ENCODE assay signal across 8 mouse cellular contexts in the genomic region with DNA sequence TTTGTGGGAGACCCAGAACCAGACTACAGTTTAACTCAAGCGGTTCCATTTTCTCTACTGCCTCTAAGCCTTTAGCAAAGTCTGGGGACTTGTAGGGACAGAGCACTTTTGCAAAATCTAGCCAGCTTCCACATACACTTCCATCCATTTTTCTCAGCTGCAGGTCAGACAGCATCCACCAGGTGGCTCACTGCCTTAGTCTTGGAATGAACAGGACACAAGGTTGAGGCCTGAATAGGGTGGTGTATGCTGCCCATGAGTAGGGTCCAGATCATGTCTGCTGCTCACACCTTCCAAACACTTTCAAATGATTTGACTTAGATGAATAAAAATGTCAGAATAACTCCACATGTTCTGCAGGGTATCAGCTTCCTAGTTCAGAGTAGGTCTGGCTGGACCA. TPM values are rescaled to one million over a fixed set of nuclear protein-coding genes. Genes with fewer than 3 reads are reported as not detected.
A peak's percentile ranks its signal among the peaks of the same experiment; 100 is the strongest.
DNase-seq lines count a peak whose midpoint lies in the region; ATAC-seq and TF ChIP-seq lines count a peak whose summit lies in the region.

No protein-coding gene starts in this region.

- TF ChIP-seq EP300 in heart, adult 2 months (IDR thresholded peaks at IDR 0.05; ENCODE audit: insufficient read depth, low read depth, low read length) = 0 out of 2 replicates have a peak, but pooled peaks have one; percentile 74
- TF ChIP-seq EP300 in liver, embryonic 14.5 days (IDR thresholded peaks at IDR 0.05; ENCODE audit: low read depth) = no peak

- ATAC-seq in CD4-positive, CD25-positive, alpha-beta regulatory T cell, adult 4 months = peak; percentile 61
- ATAC-seq in liver, embryonic 14.5 days (ENCODE audit: insufficient read depth) = peak; percentile 63; the same call in 1 of the 2 replicates
- ATAC-seq in neural tube, embryonic 12.5 days (ENCODE audit: low FRiP score, low read depth) = peak; percentile 71

- TF ChIP-seq CTCF in heart, adult 2 months (IDR thresholded peaks at IDR 0.05) = peak; percentile 93
- peak; percentile 91 for TF ChIP-seq CTCF in liver, embryonic 14.5 days (IDR thresholded peaks at IDR 0.05; ENCODE audit: low read depth)

- no peak overlapping the region for H3K4me3 ChIP-seq in heart, adult 2 months
- no peak overlapping the region for H3K4me3 ChIP-seq in liver, embryonic 14.5 days (ENCODE audit: insufficient read depth in 1 of 2, low read depth in 2 of 2, low read length in 2 of 2)
- no peak overlapping the region for H3K4me3 ChIP-seq in neural tube, embryonic 12.5 days

- no peak overlapping the region for H3K27ac ChIP-seq in heart, adult 2 months
- H3K27ac ChIP-seq in liver, embryonic 14.5 days = no peak overlapping the region
- no peak overlapping the region for H3K27ac ChIP-seq in neural tube, embryonic 12.5 days

- no peaks in the 10 kb centered on the region for H3K4me1 ChIP-seq in heart, adult 2 months (ENCODE audit: control insufficient read depth, insufficient read depth, low read length)
- no peaks in the 10 kb centered on the region for H3K4me1 ChIP-seq in liver, embryonic 14.5 days (replicated peaks; ENCODE audit: control insufficient read depth in 2 of 2, insufficient read depth in 2 of 2, low read length in 1 of 2)
- no peaks in the 10 kb centered on the region for H3K4me1 ChIP-seq in neural tube, embryonic 12.5 days

- TF ChIP-seq POLR2A in heart, adult 2 months (IDR thresholded peaks at IDR 0.05; ENCODE audit: insufficient read depth, low read depth, low read length) = no peak

- H3K36me3 ChIP-seq in heart, adult 2 months (ENCODE audit: control insufficient read depth, insufficient read depth, low read length) = no peaks in the 10 kb centered on the region
- no peaks in the 10 kb centered on the region; the same call in 1 of the 2 replicates for H3K36me3 ChIP-seq in liver, embryonic 14.5 days (replicated peaks; ENCODE audit: control insufficient read depth, insufficient read depth, low read depth)
- peaks cover 11% of the 10 kb centered on the region for H3K36me3 ChIP-seq in neural tube, embryonic 12.5 days

- H3K9me3 ChIP-seq in liver, embryonic 14.5 days (ENCODE audit: control insufficient read depth, low read length) = no peaks in the 10 kb centered on the region
- H3K9me3 ChIP-seq in neural tube, embryonic 12.5 days = no peaks in the 10 kb centered on the region

- DNase-seq in ZHBTc4 (ENCODE audit: low read depth, low spot score) = peak; percentile 78
- peak; percentile 88 for DNase-seq in embryo, embryonic 10 days (ENCODE audit: low spot score)
- peak; percentile 49 to 72 for DNase-seq in heart, adult 2 months
- DNase-seq in kidney, adult 9 months = peak; percentile 72
- peak in 2 of 3 experiments; percentile 30 to 44 for DNase-seq in liver, embryonic 14.5 days (ENCODE audit: low read depth in 3 of 3, low spot score in 3 of 3)
- peak; percentile 42 to 54 for DNase-seq in thymus, postnatal 36 days

- 12% methylated on average over 1 of the region's 1 CpGs for WGBS in heart, adult 2 months
- 27% methylated on average over 1 of the region's 1 CpGs for WGBS in liver, embryonic 14.5 days (ENCODE audit: insufficient replicate concordance)
- 8% methylated on average over 1 of the region's 1 CpGs for WGBS in neural tube, embryonic 12.5 days

- no peak overlapping the region for H3K4me2 ChIP-seq in liver, embryonic 14.5 days (ENCODE audit: low read depth)
- no peak overlapping the region for H3K4me2 ChIP-seq in neural tube, embryonic 12.5 days (replicated peaks)

- no peaks in the 10 kb centered on the region for H3K27me3 ChIP-seq in heart, adult 2 months (ENCODE audit: control insufficient read depth, insufficient read depth, low read length)
- H3K27me3 ChIP-seq in liver, embryonic 14.5 days (ENCODE audit: control insufficient read depth, insufficient read depth, low read length) = no peaks in the 10 kb centered on the region
- H3K27me3 ChIP-seq in neural tube, embryonic 12.5 days (replicated peaks) = no peaks in the 10 kb centered on the region

- no peak overlapping the region for H3K9ac ChIP-seq in heart, adult 2 months (ENCODE audit: low read depth, low read length)
- H3K9ac ChIP-seq in liver, embryonic 14.5 days (replicated peaks) = no peak overlapping the region
- H3K9ac ChIP-seq in neural tube, embryonic 12.5 days = no peak overlapping the region

- no peaks in the 10 kb centered on the region for H3K79me2 ChIP-seq in heart, adult 2 months (replicated peaks; ENCODE audit: control insufficient read depth, insufficient read depth, low read length)

- intact Hi-C loops in heart, adult 2 months (cut with DNase I) = loop anchor here (1.0 to 2.0 kb wide), 2 partner anchors 117 to 159 kb away; no protein-coding TSS in a partner anchor

RNA-seq across cellular contexts. Expression of a gene that starts 11.9 kb away (rescaled TPM):
- polyA plus RNA-seq in CD4-positive, CD25-positive, alpha-beta regulatory T cell, adult 4 months (2017; shearing (Covaris generic)) = not detected
- total RNA-seq in heart, adult 2 months (2021) = not detected
- 0.12 TPM in 1 of 2 replicates, not detected in the other for polyA plus RNA-seq in heart, adult 2 months (2012; rRNA removed)
- 0.05 and 0.08 TPM in 2 replicates for polyA plus RNA-seq in liver, embryonic 14.5 days (2012; rRNA removed)
- 0.09 and 0.13 TPM in 2 replicates for polyA plus RNA-seq in liver, embryonic 14.5 days (2014; fragmentation: Nextera tagmentation; extraction: Ambion mirVana)
- 0.56 and 0.74 TPM in 2 replicates for polyA plus RNA-seq in neural tube, embryonic 12.5 days (2016; fragmentation: Nextera tagmentation; extraction: Ambion mirVana)

RNA-seq across cellular contexts. Expression of a gene that starts 12.4 kb away (rescaled TPM):
- polyA plus RNA-seq in CD4-positive, CD25-positive, alpha-beta regulatory T cell, adult 4 months (2017; shearing (Covaris generic)) = 100 to 1,000 TPM; 104 to 141 TPM
- total RNA-seq in heart, adult 2 months (2021) = 100 to 1,000 TPM; 104 to 125 TPM
- 244 and 272 TPM in 2 replicates for polyA plus RNA-seq in heart, adult 2 months (2012; rRNA removed)
- polyA plus RNA-seq in liver, embryonic 14.5 days (2012; rRNA removed) = 61.7 and 74.8 TPM in 2 replicates
- 63.3 and 67.8 TPM in 2 replicates for polyA plus RNA-seq in liver, embryonic 14.5 days (2014; fragmentation: Nextera tagmentation; extraction: Ambion mirVana)
- polyA plus RNA-seq in neural tube, embryonic 12.5 days (2016; fragmentation: Nextera tagmentation; extraction: Ambion mirVana) = 134 and 137 TPM in 2 replicates

RNA-seq across cellular contexts. Expression of a gene that starts 15.6 kb away (rescaled TPM):
- 1 to 10 TPM; 4.8 to 6.1 TPM for polyA plus RNA-seq in CD4-positive, CD25-positive, alpha-beta regulatory T cell, adult 4 months (2017; shearing (Covaris generic))
- 1 to 10 TPM; 3.0 to 4.5 TPM for total RNA-seq in heart, adult 2 months (2021)
- 7.5 and 11.6 TPM in 2 replicates for polyA plus RNA-seq in heart, adult 2 months (2012; rRNA removed)
- polyA plus RNA-seq in liver, embryonic 14.5 days (2012; rRNA removed) = 1.3 and 1.4 TPM in 2 replicates
- polyA plus RNA-seq in liver, embryonic 14.5 days (2014; fragmentation: Nextera tagmentation; extraction: Ambion mirVana) = 1.8 and 2.1 TPM in 2 replicates
- polyA plus RNA-seq in neural tube, embryonic 12.5 days (2016; fragmentation: Nextera tagmentation; extraction: Ambion mirVana) = 5.0 and 6.3 TPM in 2 replicates

RNA-seq across cellular contexts. Expression of a gene that starts 15.8 kb away (rescaled TPM):
- polyA plus RNA-seq in CD4-positive, CD25-positive, alpha-beta regulatory T cell, adult 4 months (2017; shearing (Covaris generic)) = 10 to 100 TPM; 66.0 to 83.2 TPM
- total RNA-seq in heart, adult 2 months (2021) = 10 to 100 TPM; 88.3 to 93.8 TPM
- polyA plus RNA-seq in heart, adult 2 months (2012; rRNA removed) = 53.3 and 63.3 TPM in 2 replicates
- 27.4 and 28.6 TPM in 2 replicates for polyA plus RNA-seq in liver, embryonic 14.5 days (2012; rRNA removed)
- 36.2 and 41.3 TPM in 2 replicates for polyA plus RNA-seq in liver, embryonic 14.5 days (2014; fragmentation: Nextera tagmentation; extraction: Ambion mirVana)
- 82.7 and 86.1 TPM in 2 replicates for polyA plus RNA-seq in neural tube, embryonic 12.5 days (2016; fragmentation: Nextera tagmentation; extraction: Ambion mirVana)

RNA-seq across cellular contexts. Expression of a gene that starts 47.5 kb away (rescaled TPM):
- polyA plus RNA-seq in CD4-positive, CD25-positive, alpha-beta regulatory T cell, adult 4 months (2017; shearing (Covaris generic)) = not detected
- not detected for total RNA-seq in heart, adult 2 months (2021)
- 0.39 and 2.1 TPM in 2 replicates for polyA plus RNA-seq in heart, adult 2 months (2012; rRNA removed)
- polyA plus RNA-seq in liver, embryonic 14.5 days (2012; rRNA removed) = 0.33 and 0.53 TPM in 2 replicates
- 0.38 TPM in 1 of 2 replicates, not detected in the other for polyA plus RNA-seq in liver, embryonic 14.5 days (2014; fragmentation: Nextera tagmentation; extraction: Ambion mirVana)
- polyA plus RNA-seq in neural tube, embryonic 12.5 days (2016; fragmentation: Nextera tagmentation; extraction: Ambion mirVana) = 1.0 TPM in 1 of 2 replicates, not detected in the other

Comparison
In these comparisons a context has a peak if more than half of its experiments do, and no peak if none do; other contexts are left out.
1. DNase-seq: peak in every context shown above with its lines; median percentile 88 in embryo, embryonic 10 days; 78 in ZHBTc4; 72 in kidney, adult 9 months; 60 in heart, adult 2 months; 48 in thymus, postnatal 36 days; 37 in liver, embryonic 14.5 days.